In genomic region chr3:69667820-69668219, GRCm38 (mm10) we compare ENCODE assay signal across 24 mouse cellular contexts. TPM values are rescaled to one million over a fixed set of nuclear protein-coding genes. Genes with fewer than 3 reads are reported as not detected.
DNase-seq lines count a peak whose midpoint lies in the region; ATAC-seq and TF ChIP-seq lines count a peak whose summit lies in the region.
"Had no signal": no experiment of that assay in that cellular context is flagged by ENCODE, and none has a peak within 500 bp of the region (broad histone marks: within the 10 kb centered on the region; RNA-seq: fewer than 3 reads in every experiment).

No protein-coding gene starts in this region.

- DNase-seq in frontal cortex, postnatal 14 days (ENCODE audit: low spot score in 2 of 2), result no peak
- peak; percentile 5 for DNase-seq in layer of hippocampus, adult 9-11 months
- DNase-seq in layer of hippocampus, adult 2 months (ENCODE audit: low spot score in 2 of 2), result no peak
- DNase-seq in telencephalon, adult 2 months (ENCODE audit: low read depth, low spot score), result peak; percentile 34
- no peak for DNase-seq in retina, postnatal 1 day
- DNase-seq: adrenal gland, adult 8-10 months; adrenal gland, postnatal 25 days; cerebellum, adult 11 months; cerebellum, adult 2 months; cerebellum, postnatal 10 days; cerebellum, postnatal 36 days; embryo, embryonic 11 days; gastrocnemius, adult 2 months; gastrocnemius, postnatal 25 days had no signal

- no peak overlapping the region for H3K27ac ChIP-seq in layer of hippocampus, adult 2 months
- H3K27ac ChIP-seq in bone marrow macrophage, adult 2 months (ENCODE audit: insufficient read depth, low read depth, low read length), result peak overlapping the region; percentile 86
- H3K27ac ChIP-seq: embryonic facial prominence, embryonic 10.5 days; embryonic facial prominence, embryonic 13.5 days; forebrain, embryonic 12.5 days; forebrain, embryonic 15.5 days; gastrocnemius, adult 2 months; hindbrain, embryonic 12.5 days; hindbrain, embryonic 15.5 days had no signal

- no peak for TF ChIP-seq POLR2A in bone marrow macrophage, adult 2 months (IDR thresholded peaks at IDR 0.05; ENCODE audit: borderline replicate concordance, low read depth, low read length)

- TF ChIP-seq CTCF in layer of hippocampus, adult 2 months (conservative IDR thresholded peaks at IDR 0.05), result no peak
- TF ChIP-seq CTCF in bone marrow macrophage, adult 2 months (IDR thresholded peaks at IDR 0.05; ENCODE audit: low read depth, low read length), result no peak

- H3K4me3 ChIP-seq in layer of hippocampus, adult 2 months, result no peak overlapping the region
- H3K4me3 ChIP-seq in bone marrow macrophage, adult 2 months (ENCODE audit: insufficient read depth, low read length), result no peak overlapping the region
- H3K4me3 ChIP-seq: embryonic facial prominence, embryonic 10.5 days; embryonic facial prominence, embryonic 13.5 days; erythroblast, embryonic 14.5 days; forebrain, embryonic 12.5 days; forebrain, embryonic 15.5 days; gastrocnemius, adult 2 months; hindbrain, embryonic 12.5 days; hindbrain, embryonic 15.5 days had no signal

- H3K4me1 ChIP-seq in bone marrow macrophage, adult 2 months (ENCODE audit: control insufficient read depth, insufficient read depth, low read length), result peaks cover 39% of the 10 kb centered on the region
- H3K4me1 ChIP-seq: embryonic facial prominence, embryonic 10.5 days; embryonic facial prominence, embryonic 13.5 days; forebrain, embryonic 12.5 days; forebrain, embryonic 15.5 days; hindbrain, embryonic 12.5 days; hindbrain, embryonic 15.5 days had no signal

- peak; percentile 75 for ATAC-seq in frontal cortex, adult (ENCODE audit: low TSS enrichment)
- ATAC-seq: activated CD4-positive, CD25-positive, alpha-beta regulatory T cell, adult 4 months; forebrain, embryonic 15.5 days had no signal

RNA-seq across cellular contexts. Expression of gene Nmd3, which starts 54.0 kb away (rescaled TPM):
- total RNA-seq in layer of hippocampus, adult 2 months (2021), result 10 to 100 TPM; 45.0 to 50.0 TPM
- polyA plus RNA-seq in bone marrow macrophage, adult 2 months (2012; ENCODE audit: insufficient read depth, insufficient read length, missing spikeins), result 45.0 and 48.1 TPM in 2 replicates

Comparison
In these comparisons a context has a peak if more than half of its experiments do, and no peak if none do; other contexts are left out.
1. DNase-seq: peak in layer of hippocampus, adult 9-11 months (single experiment) and telencephalon, adult 2 months (single experiment); none in frontal cortex, postnatal 14 days (0 of 2), layer of hippocampus, adult 2 months (0 of 2) and retina, postnatal 1 day (single experiment).